Mouse (Mus musculus): ENCODE measurements around the gene Dgkd. TPM values are rescaled to one million over a fixed set of nuclear protein-coding genes. Genes with fewer than 3 reads are reported as not detected.
A peak's percentile ranks its signal among the peaks of the same experiment; 100 is the strongest.

Dgkd gene
- polyA plus RNA-seq, 1 experiment from 2014 or later = 41.8 TPM

- Histone ChIP-seq H3K9ac (no peak overlapping the region), H3K4me1 (replicated peaks) (peaks cover 15% of the 10 kb centered on the region), H3K4me2 (no peak overlapping the region), H3K4me3 (no peak overlapping the region), H3K9me3 (no peaks in the 10 kb centered on the region), H3K27ac (replicated peaks) (no peak overlapping the region), H3K36me3 (no peaks in the 10 kb centered on the region), H3K27me3 (no peaks in the 10 kb centered on the region)
- no peak for ATAC-seq (ENCODE audit: low read depth)
Measured at GRCm38 (mm10) chr1:87873081-87873480, 20.0 kb downstream of the Dgkd start.

- Histone ChIP-seq H3K9me3 (no peaks in the 10 kb centered on the region), H3K27me3 (no peaks in the 10 kb centered on the region), H3K4me3 (no peak overlapping the region), H3K27ac (replicated peaks) (no peak overlapping the region), H3K9ac (no peak overlapping the region), H3K36me3 (no peaks in the 10 kb centered on the region), H3K4me2 (no peak overlapping the region), H3K4me1 (replicated peaks) (peaks cover 37% of the 10 kb centered on the region)
- WGBS = 97% methylated on average over 1 of the region's 1 CpGs
- ATAC-seq (ENCODE audit: low read depth) = no peak
Measured at GRCm38 (mm10) chr1:87876065-87876464, 23.0 kb downstream of the Dgkd start.

GRCm38 (mm10) chr1:87877552-87878283, 24.6 kb downstream of the Dgkd start:
- H3K27ac ChIP-seq (replicated peaks) = no peak overlapping the region
- no peaks in the 10 kb centered on the region for H3K36me3 ChIP-seq
- H3K27me3 ChIP-seq = no peaks in the 10 kb centered on the region
- no peak for ATAC-seq (ENCODE audit: low read depth)
- peaks cover 37% of the 10 kb centered on the region for H3K4me1 ChIP-seq (replicated peaks)
- WGBS = 80% methylated on average over 9 of the region's 9 CpGs
- H3K9me3 ChIP-seq = no peaks in the 10 kb centered on the region
- H3K4me2 ChIP-seq = no peak overlapping the region
- H3K4me3 ChIP-seq = no peak overlapping the region
- H3K9ac ChIP-seq = 0 out of 2 replicates have a peak overlapping the region, but pooled peaks have one; percentile 38

GRCm38 (mm10) chr1:87879034-87879433, 25.9 kb downstream of the Dgkd start:
- H3K36me3 ChIP-seq = peaks cover 9% of the 10 kb centered on the region
- H3K9ac ChIP-seq = no peak overlapping the region
- peaks cover 37% of the 10 kb centered on the region for H3K4me1 ChIP-seq (replicated peaks)
- H3K27me3 ChIP-seq = no peaks in the 10 kb centered on the region
- H3K4me2 ChIP-seq = no peak overlapping the region
- no peak for ATAC-seq (ENCODE audit: low read depth)
- H3K4me3 ChIP-seq = no peak overlapping the region
- WGBS = 90% methylated on average over 3 of the region's 3 CpGs
- no peaks in the 10 kb centered on the region for H3K9me3 ChIP-seq
- H3K27ac ChIP-seq (replicated peaks) = no peak overlapping the region

DNA sequence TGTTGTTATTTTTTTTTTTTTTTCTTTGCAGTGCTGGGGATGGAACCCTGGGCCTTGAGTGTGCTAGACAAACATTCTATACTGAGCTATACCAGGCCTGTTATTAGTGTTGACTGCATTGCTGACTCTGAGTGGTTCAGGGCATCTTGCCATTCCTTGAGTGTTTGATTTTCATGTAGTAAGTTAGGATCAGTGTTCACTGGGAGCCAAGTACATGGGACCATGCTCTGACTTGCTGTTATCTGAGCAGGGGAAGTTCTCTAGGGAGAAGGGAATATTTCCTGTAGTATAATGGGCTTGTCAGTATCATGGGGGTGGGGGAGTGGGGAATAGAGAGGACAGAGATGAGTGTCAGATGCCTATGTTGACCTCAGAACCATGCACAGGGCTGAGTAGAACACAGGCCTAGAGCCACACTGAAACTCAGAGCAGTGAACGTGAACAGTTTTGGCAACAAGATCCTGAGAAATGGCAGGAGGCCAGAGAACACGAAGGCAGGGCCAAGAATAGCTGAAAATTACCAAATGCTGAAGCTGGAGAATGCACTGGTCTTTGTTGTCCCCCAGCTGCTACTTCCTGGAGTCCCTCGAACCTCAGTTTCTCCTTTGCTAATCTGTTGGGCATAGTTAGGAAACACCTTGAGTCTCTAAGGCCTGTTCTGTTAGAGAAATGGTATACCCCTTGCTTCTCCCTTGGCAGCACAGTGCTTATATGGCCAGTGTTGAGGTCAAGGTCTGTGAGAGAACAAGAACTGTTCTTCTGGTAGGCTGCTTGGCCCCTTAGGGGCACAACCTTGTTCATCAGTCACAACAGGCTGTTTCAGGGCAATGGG, 26.6 kb downstream of the Dgkd start:
- Histone ChIP-seq H3K9me3 (no peaks in the 10 kb centered on the region), H3K4me2 (no peak overlapping the region), H3K9ac (no peak overlapping the region), H3K27ac (replicated peaks) (peak overlapping the region; percentile 39; the same call in 1 of the 2 replicates), H3K4me3 (no peak overlapping the region), H3K27me3 (no peaks in the 10 kb centered on the region), H3K4me1 (replicated peaks) (peaks cover 33% of the 10 kb centered on the region), H3K36me3 (peaks cover 14% of the 10 kb centered on the region)
- ATAC-seq (ENCODE audit: low read depth) = peak; percentile 43; the same call in 1 of the 2 replicates
- 49% methylated on average over 3 of the region's 3 CpGs for WGBS

- Histone ChIP-seq H3K27me3 (no peaks in the 10 kb centered on the region), H3K9me3 (no peaks in the 10 kb centered on the region), H3K9ac (no peak overlapping the region), H3K36me3 (peaks cover 17% of the 10 kb centered on the region), H3K4me3 (no peak overlapping the region), H3K4me2 (no peak overlapping the region), H3K27ac (replicated peaks) (peak overlapping the region; percentile 39; the same call in 1 of the 2 replicates), H3K4me1 (replicated peaks) (peaks cover 33% of the 10 kb centered on the region)
- no peak for ATAC-seq (ENCODE audit: low read depth)
- 82% methylated on average over 6 of the region's 6 CpGs for WGBS
Measured at GRCm38 (mm10) chr1:87880326-87880627, 27.2 kb downstream of the Dgkd start.

DNA sequence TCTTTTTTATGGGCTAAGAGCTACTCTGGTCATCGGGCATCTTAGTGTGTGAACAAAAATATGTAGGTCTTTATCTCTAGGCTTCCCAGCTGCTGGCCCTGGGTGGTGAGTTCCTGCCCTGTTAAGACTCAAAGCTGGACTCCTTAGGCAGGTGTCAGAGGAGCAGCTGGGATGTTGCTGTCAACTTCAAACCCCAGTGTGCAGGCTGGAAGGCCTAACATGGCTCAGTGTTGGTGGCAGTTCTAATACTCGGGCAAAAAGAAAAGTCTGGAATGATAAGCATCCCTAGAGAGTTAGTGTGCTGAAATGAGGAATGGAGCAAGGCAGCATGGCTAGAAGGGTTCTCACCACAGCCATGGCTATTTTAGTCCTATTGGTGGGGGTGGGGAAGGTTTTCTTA, 27.8 kb downstream of the Dgkd start:
- Histone ChIP-seq H3K4me2 (no peak overlapping the region), H3K9me3 (no peaks in the 10 kb centered on the region), H3K4me3 (no peak overlapping the region), H3K9ac (no peak overlapping the region), H3K4me1 (replicated peaks) (peaks cover 33% of the 10 kb centered on the region), H3K27me3 (no peaks in the 10 kb centered on the region), H3K36me3 (peaks cover 21% of the 10 kb centered on the region), H3K27ac (replicated peaks) (no peak overlapping the region)
- WGBS = 61% methylated on average over 2 of the region's 2 CpGs
- ATAC-seq (ENCODE audit: low read depth) = no peak

- no peak overlapping the region for H3K4me3 ChIP-seq
- ATAC-seq (ENCODE audit: low read depth) = no peak
- WGBS = 90% methylated on average over 4 of the region's 4 CpGs
- no peak overlapping the region for H3K27ac ChIP-seq (replicated peaks)
- H3K9ac ChIP-seq = no peak overlapping the region
- peaks cover 33% of the 10 kb centered on the region for H3K4me1 ChIP-seq (replicated peaks)
- H3K36me3 ChIP-seq = peaks cover 21% of the 10 kb centered on the region
- no peak overlapping the region for H3K4me2 ChIP-seq
- no peaks in the 10 kb centered on the region for H3K27me3 ChIP-seq
- H3K9me3 ChIP-seq = no peaks in the 10 kb centered on the region
Measured at GRCm38 (mm10) chr1:87881726-87882125, 28.6 kb downstream of the Dgkd start.

DNA sequence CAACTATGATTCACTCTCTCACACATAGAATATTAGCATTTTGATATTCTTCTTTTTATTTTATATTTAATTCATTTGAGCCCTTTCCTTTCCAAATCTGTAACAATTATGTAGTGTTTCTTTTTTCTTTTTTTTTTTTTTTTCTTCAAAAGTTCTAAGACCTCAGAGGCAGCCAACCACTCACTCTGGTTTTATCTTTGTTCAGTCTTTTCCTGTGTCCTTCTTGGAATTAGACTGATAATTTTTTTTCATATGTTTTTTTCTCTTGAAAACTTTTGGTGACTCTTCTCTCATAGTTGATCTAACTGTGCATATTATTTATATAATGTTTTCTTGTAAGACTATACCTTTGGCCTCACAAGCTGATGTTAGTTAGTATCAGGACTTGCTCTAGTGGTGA, 29.5 kb downstream of the Dgkd start:
- H3K27me3 ChIP-seq = no peaks in the 10 kb centered on the region
- no peak for ATAC-seq (ENCODE audit: low read depth)

GRCm38 (mm10) chr1:87890960-87891359, 37.9 kb downstream of the Dgkd start:
- Histone ChIP-seq H3K27ac (replicated peaks) (no peak overlapping the region), H3K4me2 (no peak overlapping the region), H3K4me1 (replicated peaks) (no peaks in the 10 kb centered on the region), H3K27me3 (no peaks in the 10 kb centered on the region), H3K4me3 (no peak overlapping the region), H3K9me3 (no peaks in the 10 kb centered on the region), H3K36me3 (no peaks in the 10 kb centered on the region), H3K9ac (no peak overlapping the region)
- 76% methylated on average over 1 of the region's 1 CpGs for WGBS
- no peak for ATAC-seq (ENCODE audit: low read depth)

More for the DNA sequence above, 29.5 kb downstream of the Dgkd start:
- no peak overlapping the region for H3K4me3 ChIP-seq
- peaks cover 21% of the 10 kb centered on the region for H3K36me3 ChIP-seq
- H3K27ac ChIP-seq (replicated peaks) = no peak overlapping the region
- peaks cover 27% of the 10 kb centered on the region for H3K4me1 ChIP-seq (replicated peaks)
- no peaks in the 10 kb centered on the region for H3K9me3 ChIP-seq
- no peak overlapping the region for H3K9ac ChIP-seq
- no peak overlapping the region for H3K4me2 ChIP-seq

GRCm38 (mm10) chr1:87891634-87892033, 38.5 kb downstream of the Dgkd start:
- ATAC-seq (ENCODE audit: low read depth) = no peak
- no peak overlapping the region for H3K9ac ChIP-seq
- H3K36me3 ChIP-seq = no peaks in the 10 kb centered on the region
- H3K27ac ChIP-seq (replicated peaks) = no peak overlapping the region
- H3K27me3 ChIP-seq = no peaks in the 10 kb centered on the region
- H3K4me2 ChIP-seq = no peak overlapping the region
- no peaks in the 10 kb centered on the region for H3K4me1 ChIP-seq (replicated peaks)
- no peak overlapping the region for H3K4me3 ChIP-seq
- 92% methylated on average over 4 of the region's 4 CpGs for WGBS
- H3K9me3 ChIP-seq = no peaks in the 10 kb centered on the region

GRCm38 (mm10) chr1:87892499-87892898, 39.4 kb downstream of the Dgkd start:
- no peaks in the 10 kb centered on the region for H3K4me1 ChIP-seq (replicated peaks)
- ATAC-seq (ENCODE audit: low read depth) = no peak
- H3K4me2 ChIP-seq = no peak overlapping the region
- no peaks in the 10 kb centered on the region for H3K9me3 ChIP-seq
- H3K4me3 ChIP-seq = no peak overlapping the region
- H3K27ac ChIP-seq (replicated peaks) = no peak overlapping the region
- 50% methylated on average over 2 of the region's 2 CpGs for WGBS
- no peak overlapping the region for H3K9ac ChIP-seq
- no peaks in the 10 kb centered on the region for H3K36me3 ChIP-seq
- no peaks in the 10 kb centered on the region for H3K27me3 ChIP-seq

All from neural tube, embryonic 13.5 days (tissue).